Mouse (Mus musculus) midbrain, embryonic 16.5 days (tissue): ENCODE data around the gene Rhobtb1. TPM values are rescaled to one million over a fixed set of nuclear protein-coding genes. Genes with fewer than 3 reads are reported as not detected.

Experiments used
- ATAC-seq: fragments of 200-750 bp; cut with Nextera tagmentation; 2 replicates; pipeline ENCODE4 v1.8.0; 2017; ENCODE audit warnings: moderate TSS enrichment
- H3K27ac ChIP-seq: fragments of 300-500 bp; sonication (generic); 2 replicates; pipeline ENCODE4 v1.5.1; 2014; ENCODE audit warnings: mild to moderate bottlenecking, low read length, mixed read lengths
- H3K27me3 ChIP-seq: fragments of 300-500 bp; sonication (generic); 2 replicates; pipeline ENCODE4 v1.6.1; 2014; ENCODE audit warnings: low read depth, low read length, mixed read lengths; ENCODE audit not compliant: control insufficient read depth, insufficient read depth
- H3K36me3 ChIP-seq: fragments of 300-500 bp; sonication (generic); 2 replicates; pipeline ENCODE4 v1.6.1; 2014; ENCODE audit warnings: mild to moderate bottlenecking, low read length, moderate library complexity, mixed read lengths; ENCODE audit not compliant: control insufficient read depth, insufficient read depth
- H3K4me1 ChIP-seq: fragments of 300-500 bp; sonication (generic); 2 replicates; pipeline ENCODE4 v1.6.1; 2014; ENCODE audit warnings: mild to moderate bottlenecking, low read length, mixed read lengths; ENCODE audit not compliant: control insufficient read depth, insufficient read depth
- H3K4me2 ChIP-seq: fragments of 300-500 bp; sonication (generic); 2 replicates; pipeline ENCODE4 v1.6.1; 2014; ENCODE audit warnings: mild to moderate bottlenecking, low read length, mixed read lengths
- H3K4me3 ChIP-seq: fragments of 300-500 bp; sonication (generic); 2 replicates; pipeline ENCODE4 v1.5.1; 2014; ENCODE audit warnings: low read depth, mild to moderate bottlenecking, low read length, moderate library complexity, mixed read lengths
- H3K9ac ChIP-seq: fragments of 300-500 bp; sonication (generic); 2 replicates; pipeline ENCODE4 v1.6.1; 2014; ENCODE audit warnings: low read depth, low read length, mixed read lengths
- H3K9me3 ChIP-seq: fragments of 300-500 bp; sonication (generic); replicated peaks from 2 replicates; pipeline ENCODE4 v1.6.1; 2014; ENCODE audit warnings: mild to moderate bottlenecking, low read length, mixed read lengths; ENCODE audit not compliant: control insufficient read depth, poor library complexity, severe bottlenecking
- WGBS: fragments of 180-500 bp; shearing (Covaris S2); extraction: QIAGEN DNeasy Blood & Tissue Kit; methylation state at CpG from one replicate; pipeline ENCODE4 v1.1.7; 2014; 5-methylcytosine and 5-hydroxymethylcytosine counted together
- polyA plus RNA-seq: library from polyadenylated mRNA; unstranded; fragments of >200 nt; fragmentation: Nextera tagmentation; extraction: Ambion mirVana; gene quantifications from 2 replicates; pipeline ENCODE4 v1.2.1, GENCODE M21; 2015

Gene Rhobtb1
- 16.9 TPM in 2 replicates for polyA plus RNA-seq

- WGBS: 87% methylated on average over 20 of the region's 20 CpGs
- H3K27ac ChIP-seq: no peak within 1 kb of the TSS
- H3K4me3 ChIP-seq: no peak within 1 kb of the TSS
- no peaks in the 10 kb centered on the region for H3K9me3 ChIP-seq
- no peak within 1 kb of the TSS for H3K9ac ChIP-seq
- H3K36me3 ChIP-seq: no peaks in the 10 kb centered on the region
- H3K4me2 ChIP-seq: no peak within 1 kb of the TSS
- no peaks in the 10 kb centered on the region for H3K4me1 ChIP-seq
- H3K27me3 ChIP-seq: no peaks in the 10 kb centered on the region
- ATAC-seq: no peak
Measured at GRCm38 (mm10) chr10:69151045-69151444, at the start of gene Rhobtb1. Gene Rhobtb1, plus strand, starts transcription at chr10:69151434.

- no peak overlapping the region for H3K9ac ChIP-seq
- no peak for ATAC-seq
- H3K27me3 ChIP-seq: no peaks in the 10 kb centered on the region
- no peaks in the 10 kb centered on the region for H3K36me3 ChIP-seq
- no peaks in the 10 kb centered on the region; the same call in 1 of the 2 replicates for H3K4me1 ChIP-seq
- H3K4me2 ChIP-seq: no peak overlapping the region
- 84% methylated on average over 4 of the region's 4 CpGs for WGBS
- no peaks in the 10 kb centered on the region for H3K9me3 ChIP-seq
- H3K4me3 ChIP-seq: no peak overlapping the region
- no peak overlapping the region for H3K27ac ChIP-seq
Measured at GRCm38 (mm10) chr10:69101988-69102387, 49.2 kb upstream of the Rhobtb1 start.

GRCm38 (mm10) chr10:69104143-69104882 is 46.9 kb upstream of the Rhobtb1 start:
- no peaks in the 10 kb centered on the region for H3K36me3 ChIP-seq
- no peaks in the 10 kb centered on the region for H3K9me3 ChIP-seq
- no peak overlapping the region for H3K9ac ChIP-seq
- WGBS: 82% methylated on average over 12 of the region's 12 CpGs
- H3K4me3 ChIP-seq: no peak overlapping the region
- ATAC-seq: no peak
- H3K27ac ChIP-seq: no peak overlapping the region
- H3K4me1 ChIP-seq: no peaks in the 10 kb centered on the region; the same call in 1 of the 2 replicates
- no peaks in the 10 kb centered on the region for H3K27me3 ChIP-seq
- H3K4me2 ChIP-seq: no peak overlapping the region

DNA sequence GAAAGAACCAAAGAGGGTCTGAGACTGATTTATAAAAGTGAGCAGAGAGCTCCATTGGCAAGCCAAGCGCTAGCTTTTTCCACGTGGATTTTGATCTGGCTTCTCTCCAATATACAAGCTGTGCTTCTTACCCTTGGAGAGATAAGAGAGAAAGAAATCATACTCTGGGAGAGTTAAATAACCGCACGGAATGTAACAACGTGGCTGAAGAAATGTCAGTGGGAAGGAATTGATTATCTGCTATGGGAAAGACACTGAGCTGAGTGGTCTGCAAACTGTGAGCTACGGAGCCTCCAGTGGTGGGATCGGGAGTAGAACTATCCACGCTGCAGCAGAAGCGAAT is 46.4 kb upstream of the Rhobtb1 start:
- Histone ChIP-seq H3K4me2 (no peak overlapping the region), H3K9me3 (no peaks in the 10 kb centered on the region), H3K27me3 (no peaks in the 10 kb centered on the region), H3K4me1 (no peaks in the 10 kb centered on the region), H3K4me3 (no peak overlapping the region), H3K27ac (no peak overlapping the region), H3K9ac (no peak overlapping the region), H3K36me3 (no peaks in the 10 kb centered on the region)
- WGBS: 76% methylated on average over 9 of the region's 9 CpGs
- ATAC-seq: no peak

DNA sequence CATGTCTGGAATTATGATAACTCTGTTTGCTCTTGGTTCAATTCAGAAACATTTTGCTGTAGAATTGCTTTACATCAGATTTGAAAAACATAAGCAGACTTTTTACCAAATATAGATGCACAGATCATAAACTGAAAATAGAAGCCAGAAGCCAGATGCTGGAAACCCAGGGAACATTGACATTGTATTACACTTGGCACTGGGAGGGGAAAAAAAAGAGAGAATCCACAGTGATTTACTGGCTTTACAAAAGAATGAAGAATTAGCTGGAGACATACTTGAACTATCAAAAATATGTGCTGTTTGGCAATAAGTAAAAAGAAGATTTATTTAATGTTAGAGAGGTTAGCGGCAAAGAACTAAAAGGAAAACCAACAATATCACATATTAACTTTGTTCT is 44.4 kb upstream of the Rhobtb1 start:
- no peaks in the 10 kb centered on the region for H3K36me3 ChIP-seq
- no peak overlapping the region for H3K4me2 ChIP-seq
- no peak for ATAC-seq
- no peak overlapping the region for H3K27ac ChIP-seq
- H3K4me3 ChIP-seq: no peak overlapping the region
- no peaks in the 10 kb centered on the region for H3K4me1 ChIP-seq
- H3K9ac ChIP-seq: no peak overlapping the region
- H3K27me3 ChIP-seq: no peaks in the 10 kb centered on the region
- no peaks in the 10 kb centered on the region for H3K9me3 ChIP-seq
- 90% methylated on average over 1 of the region's 1 CpGs for WGBS

DNA sequence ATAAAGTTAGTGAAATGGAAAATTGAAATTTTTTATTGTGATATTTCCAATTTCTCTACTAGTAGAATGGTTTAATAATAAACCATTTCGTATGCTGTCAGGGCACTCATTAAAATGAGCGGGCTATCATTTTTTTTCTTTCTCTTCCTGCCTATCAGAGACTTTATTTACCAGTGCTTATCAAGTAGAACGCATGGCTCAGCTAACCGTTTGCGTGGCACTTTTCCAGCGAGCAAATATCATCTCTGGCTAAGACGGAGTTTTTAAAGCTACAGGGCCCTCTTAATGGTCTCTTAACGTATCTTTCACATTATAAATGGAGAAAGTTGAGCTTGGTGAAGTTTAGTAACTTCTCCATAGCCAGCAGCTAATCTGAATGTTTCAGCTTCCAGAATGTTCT is 44.0 kb upstream of the Rhobtb1 start:
- Histone ChIP-seq H3K27me3 (no peaks in the 10 kb centered on the region), H3K36me3 (no peaks in the 10 kb centered on the region), H3K27ac (no peak overlapping the region), H3K9ac (no peak overlapping the region), H3K4me2 (no peak overlapping the region), H3K4me3 (no peak overlapping the region), H3K4me1 (no peaks in the 10 kb centered on the region), H3K9me3 (no peaks in the 10 kb centered on the region)
- no peak for ATAC-seq
- WGBS: 72% methylated on average over 8 of the region's 8 CpGs

GRCm38 (mm10) chr10:69114384-69114783 is 36.9 kb upstream of the Rhobtb1 start:
- no peaks in the 10 kb centered on the region for H3K27me3 ChIP-seq
- no peak overlapping the region for H3K9ac ChIP-seq
- no peaks in the 10 kb centered on the region for H3K9me3 ChIP-seq
- no peaks in the 10 kb centered on the region for H3K36me3 ChIP-seq
- ATAC-seq: no peak
- H3K4me1 ChIP-seq: no peaks in the 10 kb centered on the region
- H3K4me2 ChIP-seq: no peak overlapping the region
- no peak overlapping the region for H3K27ac ChIP-seq
- H3K4me3 ChIP-seq: no peak overlapping the region

- no peak overlapping the region for H3K4me3 ChIP-seq
- H3K9me3 ChIP-seq: no peaks in the 10 kb centered on the region
- no peaks in the 10 kb centered on the region for H3K36me3 ChIP-seq
- no peak overlapping the region for H3K27ac ChIP-seq
- no peaks in the 10 kb centered on the region for H3K27me3 ChIP-seq
- no peak for ATAC-seq
- H3K4me2 ChIP-seq: no peak overlapping the region
- no peak overlapping the region for H3K9ac ChIP-seq
- H3K4me1 ChIP-seq: no peaks in the 10 kb centered on the region; the same call in 1 of the 2 replicates
Measured at GRCm38 (mm10) chr10:69117996-69118395, 33.2 kb upstream of the Rhobtb1 start.

DNA sequence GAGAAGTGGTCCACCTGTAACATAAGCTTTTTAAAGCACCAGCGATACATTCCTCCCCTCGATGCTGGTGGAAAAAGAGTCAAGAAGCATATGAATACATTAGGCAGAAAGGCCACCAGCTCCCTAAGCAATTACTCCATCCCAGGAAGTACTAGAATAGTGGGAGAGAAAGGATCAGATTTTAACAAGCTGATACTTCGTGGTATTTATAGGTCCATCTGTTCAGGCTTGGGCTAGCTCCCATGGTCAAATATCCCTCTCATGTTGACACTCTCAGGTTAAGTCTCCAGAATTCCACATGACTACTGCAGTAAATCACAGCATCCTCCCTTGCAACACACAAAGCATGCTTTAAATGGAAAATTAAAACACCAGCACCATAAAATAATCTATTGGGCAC is 32.3 kb upstream of the Rhobtb1 start:
- H3K36me3 ChIP-seq: no peaks in the 10 kb centered on the region
- no peak overlapping the region for H3K9ac ChIP-seq
- no peaks in the 10 kb centered on the region for H3K9me3 ChIP-seq
- H3K27ac ChIP-seq: no peak overlapping the region
- no peak for ATAC-seq
- H3K4me1 ChIP-seq: no peaks in the 10 kb centered on the region; the same call in 1 of the 2 replicates
- H3K4me3 ChIP-seq: no peak overlapping the region
- H3K27me3 ChIP-seq: no peaks in the 10 kb centered on the region
- no peak overlapping the region for H3K4me2 ChIP-seq
- WGBS: 82% methylated on average over 3 of the region's 3 CpGs
